Mouse (Mus musculus): ENCODE measurements around the gene Notch2.

DNA sequence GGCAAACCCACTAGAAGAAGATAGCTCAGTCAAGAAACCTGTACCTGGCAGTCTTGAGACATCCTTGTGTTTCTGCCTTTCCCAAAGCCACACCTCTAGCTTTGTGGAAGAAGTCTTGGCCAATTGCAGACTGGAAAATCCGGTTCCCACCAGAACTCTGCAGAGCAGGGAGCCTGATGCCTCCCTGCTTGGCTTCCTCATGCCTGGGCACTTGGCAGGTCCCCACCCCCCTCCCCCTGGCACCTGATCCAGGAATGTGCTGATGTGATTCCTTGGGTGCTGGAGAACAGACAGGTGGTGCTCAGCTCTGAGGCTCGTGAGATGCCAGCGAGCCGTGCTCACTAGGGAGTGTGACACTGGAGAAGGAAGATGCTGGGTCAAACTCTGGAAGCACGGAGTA is 85.3 kb downstream of the Notch2 start:
- TF ChIP-seq POLR2A (IDR thresholded peaks at IDR 0.05; ENCODE audit: low read depth, low read length) (no peak), CTCF (conservative IDR thresholded peaks at IDR 0.05; ENCODE audit: insufficient read depth, insufficient read length, low read depth, low read length) (no peak)

Data from kidney, adult 2 months (tissue).